Mouse (Mus musculus) forebrain, embryonic 12.5 days (tissue): Measurements from ENCODE around the gene Casp9. TPM values are rescaled to one million over a fixed set of nuclear protein-coding genes. Genes with fewer than 3 reads are reported as not detected.

Experiments used
- ATAC-seq: fragments of 200-750 bp; cut with Nextera tagmentation; 2 replicates; pipeline ENCODE4 v1.8.0; 2017; ENCODE audit warnings: moderate TSS enrichment; ENCODE audit not compliant: low FRiP score
- H3K27ac ChIP-seq: fragments of 300-500 bp; sonication (generic); 2 replicates; pipeline ENCODE4 v1.5.1; 2016; ENCODE audit warnings: mild to moderate bottlenecking
- H3K27me3 ChIP-seq: fragments of 300-500 bp; sonication (generic); 2 replicates; pipeline ENCODE4 v1.6.1; 2016; ENCODE audit warnings: mild to moderate bottlenecking
- H3K36me3 ChIP-seq: fragments of 300-500 bp; sonication (generic); replicated peaks from 2 replicates; pipeline ENCODE4 v1.6.1; 2016; ENCODE audit warnings: mild to moderate bottlenecking
- H3K4me1 ChIP-seq: fragments of 300-500 bp; sonication (generic); 2 replicates; pipeline ENCODE4 v1.6.1; 2016
- H3K4me2 ChIP-seq: fragments of 300-500 bp; sonication (generic); 2 replicates; pipeline ENCODE4 v1.6.1; 2016; ENCODE audit warnings: mild to moderate bottlenecking, moderate library complexity
- H3K4me3 ChIP-seq: fragments of 300-500 bp; sonication (generic); replicated peaks from 2 replicates; pipeline ENCODE4 v1.5.1; 2016; ENCODE audit warnings: mild to moderate bottlenecking
- H3K9ac ChIP-seq: fragments of 300-500 bp; sonication (generic); 2 replicates; pipeline ENCODE4 v1.6.1; 2016; ENCODE audit warnings: mild to moderate bottlenecking
- H3K9me3 ChIP-seq: fragments of 300-500 bp; sonication (generic); 2 replicates; pipeline ENCODE4 v1.6.1; 2016
- WGBS: fragments of 180-500 bp; shearing (Covaris S2); methylation state at CpG from one replicate; pipeline ENCODE4 v1.1.7; 2016; 5-methylcytosine and 5-hydroxymethylcytosine counted together
- polyA plus RNA-seq: library from polyadenylated mRNA; unstranded; fragments of >200 nt; fragmentation: Nextera tagmentation; extraction: Ambion mirVana; gene quantifications from 2 replicates; pipeline ENCODE4 v1.2.1, GENCODE M21; 2016

Casp9 gene
- polyA plus RNA-seq, 1 experiment from 2014 or later: 20.4 TPM

DNA sequence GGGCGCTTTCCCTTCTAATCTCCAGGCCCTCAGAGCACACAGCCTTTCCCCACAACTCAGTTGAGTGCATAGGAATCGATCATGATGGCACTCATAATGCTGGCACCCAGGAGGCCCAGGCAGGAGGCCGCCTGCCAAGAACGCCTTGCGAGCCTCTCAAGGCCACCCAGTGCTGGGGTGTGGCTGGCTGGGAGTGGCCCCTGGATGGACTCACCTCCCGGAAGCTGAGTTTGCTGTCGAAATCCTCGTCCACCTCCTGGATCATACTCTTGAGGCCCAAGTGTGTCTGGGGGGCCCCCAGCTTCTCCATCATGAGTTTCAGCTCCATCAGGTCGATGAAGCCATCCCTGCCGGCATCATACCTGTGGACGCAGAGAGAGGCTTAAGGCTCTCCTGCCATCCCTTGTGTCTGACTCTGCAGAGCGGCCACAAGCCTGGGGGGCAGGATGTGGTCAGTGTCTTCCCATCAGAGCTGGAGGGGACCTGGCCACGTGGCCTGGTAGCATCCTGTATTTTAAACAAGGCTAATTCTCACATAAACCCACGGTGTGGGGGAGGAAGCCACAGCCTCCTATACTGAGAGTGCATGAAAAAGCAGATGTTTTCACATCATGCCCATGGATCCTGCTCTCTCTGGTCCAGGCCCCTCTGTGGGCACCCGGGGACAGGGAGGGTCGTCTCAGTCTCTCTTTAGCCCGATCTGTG, 68.3 kb downstream of the Casp9 start:
- H3K27ac ChIP-seq: no peak overlapping the region
- no peak for ATAC-seq
- peaks cover 43% of the 10 kb centered on the region for H3K36me3 ChIP-seq
- no peak overlapping the region for H3K4me3 ChIP-seq
- peaks cover 8% of the 10 kb centered on the region for H3K4me1 ChIP-seq
- H3K9me3 ChIP-seq: no peaks in the 10 kb centered on the region
- H3K9ac ChIP-seq: no peak overlapping the region
- H3K27me3 ChIP-seq: no peaks in the 10 kb centered on the region
- H3K4me2 ChIP-seq: no peak overlapping the region
- 90% methylated on average over 17 of the region's 17 CpGs for WGBS

DNA sequence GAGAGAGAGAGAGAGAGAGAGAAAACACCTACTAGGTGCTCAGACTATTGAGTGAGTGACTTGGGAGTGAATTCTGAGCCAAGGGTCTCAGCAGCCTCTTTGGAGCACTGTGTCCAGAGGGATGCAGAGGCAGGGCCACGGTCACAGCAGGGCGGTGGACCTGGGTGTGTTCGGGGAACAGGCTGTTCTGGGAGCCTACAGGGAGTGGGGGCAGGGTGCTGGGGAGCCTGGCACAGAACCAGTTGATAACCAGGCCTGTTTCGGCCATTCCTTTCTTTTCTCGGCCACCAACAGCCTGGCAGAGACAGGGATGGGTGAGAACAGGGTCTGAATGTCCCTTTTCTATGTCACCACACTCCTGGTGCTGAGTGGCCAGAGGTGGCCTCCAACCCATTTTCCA, 69.5 kb downstream of the Casp9 start:
- H3K27ac ChIP-seq: no peak overlapping the region
- H3K27me3 ChIP-seq: no peaks in the 10 kb centered on the region
- peaks cover 43% of the 10 kb centered on the region for H3K36me3 ChIP-seq
- no peaks in the 10 kb centered on the region for H3K9me3 ChIP-seq
- H3K9ac ChIP-seq: no peak overlapping the region
- H3K4me3 ChIP-seq: no peak overlapping the region
- H3K4me2 ChIP-seq: no peak overlapping the region
- peaks cover 17% of the 10 kb centered on the region for H3K4me1 ChIP-seq
- no peak for ATAC-seq
- 88% methylated on average over 5 of the region's 5 CpGs for WGBS

DNA sequence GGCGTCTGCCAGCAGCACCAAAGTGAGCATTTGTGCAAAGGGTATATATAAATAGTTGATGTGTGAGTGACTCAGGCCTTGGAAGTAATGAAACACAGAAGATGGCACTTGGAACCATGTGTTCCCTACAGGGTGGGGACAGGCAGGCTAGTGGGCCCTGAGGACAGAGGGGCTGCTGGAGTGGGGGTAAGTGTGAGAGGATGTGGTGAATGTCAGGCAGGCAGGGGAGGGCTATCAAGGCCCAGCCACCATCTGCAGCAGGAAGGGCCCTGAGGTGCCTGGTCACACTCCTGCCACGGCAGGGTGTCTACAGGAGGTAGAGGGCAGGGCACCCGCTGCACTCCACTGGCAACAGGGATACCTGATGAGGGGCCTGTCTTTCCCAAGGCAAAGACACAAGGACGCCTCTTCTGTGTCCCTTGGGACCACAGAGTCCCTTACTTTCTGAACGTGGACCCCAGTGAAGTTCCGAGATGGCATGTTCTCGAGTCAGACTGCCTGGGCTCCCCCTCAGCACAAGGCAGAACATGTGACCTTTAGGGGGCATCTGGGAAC, 70.4 kb downstream of the Casp9 start:
- Histone ChIP-seq H3K27me3 (no peaks in the 10 kb centered on the region), H3K4me3 (no peak overlapping the region), H3K4me1 (peaks cover 23% of the 10 kb centered on the region), H3K27ac (no peak overlapping the region), H3K36me3 (peaks cover 39% of the 10 kb centered on the region), H3K9ac (no peak overlapping the region), H3K9me3 (no peaks in the 10 kb centered on the region), H3K4me2 (no peak overlapping the region)
- ATAC-seq: no peak
- 89% methylated on average over 7 of the region's 7 CpGs for WGBS

DNA sequence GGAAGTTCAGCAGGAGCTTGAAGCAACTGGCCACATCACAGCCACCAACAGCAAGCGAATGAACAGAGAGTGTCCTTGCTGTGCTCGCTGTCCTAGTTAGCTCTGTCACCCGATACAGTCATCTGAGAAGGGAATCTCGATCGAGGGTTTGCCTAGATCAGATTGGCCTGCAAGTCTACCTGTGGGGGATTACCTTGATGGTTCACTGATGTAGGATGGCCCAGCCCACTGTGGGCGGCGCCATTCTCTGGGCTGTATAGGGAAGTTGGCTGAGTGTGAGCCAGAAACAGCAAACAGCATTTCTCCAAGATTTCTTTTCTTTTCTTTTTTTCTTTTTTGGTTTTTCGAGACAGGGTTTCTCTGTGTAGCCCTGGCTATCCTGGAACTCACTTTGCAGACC, 71.1 kb downstream of the Casp9 start:
- 95% methylated on average over 8 of the region's 8 CpGs for WGBS
- no peaks in the 10 kb centered on the region for H3K9me3 ChIP-seq
- no peak for ATAC-seq

DNA sequence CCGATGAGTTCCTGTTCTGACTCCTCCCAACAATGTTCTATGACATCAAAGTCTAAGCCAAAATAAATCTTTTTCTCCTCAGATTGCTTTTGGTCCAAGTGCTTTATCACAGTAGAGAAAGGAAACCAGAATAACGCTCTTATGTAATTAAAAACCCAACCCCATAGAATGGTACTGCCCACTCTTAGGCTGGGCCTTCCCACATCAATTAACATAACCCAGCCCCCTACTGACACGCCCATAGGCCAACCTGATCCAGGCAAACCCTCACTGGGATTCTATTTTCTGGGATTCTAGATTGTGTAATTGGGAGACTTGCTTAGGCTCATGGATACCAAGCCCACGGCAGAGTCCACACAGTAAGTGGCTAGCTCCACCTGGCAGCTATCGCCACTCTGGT, 71.6 kb downstream of the Casp9 start:
- 89% methylated on average over 5 of the region's 5 CpGs for WGBS
- no peak overlapping the region for H3K27ac ChIP-seq
- ATAC-seq: no peak

More for the DNA sequence above, 71.1 kb downstream of the Casp9 start:
- H3K27me3 ChIP-seq: no peaks in the 10 kb centered on the region
- H3K4me2 ChIP-seq: no peak overlapping the region
- H3K4me1 ChIP-seq: peaks cover 23% of the 10 kb centered on the region
- H3K36me3 ChIP-seq: peaks cover 32% of the 10 kb centered on the region
- no peak overlapping the region for H3K9ac ChIP-seq
- no peak overlapping the region for H3K4me3 ChIP-seq
- H3K27ac ChIP-seq: no peak overlapping the region

More for the DNA sequence above, 71.6 kb downstream of the Casp9 start:
- Histone ChIP-seq H3K4me1 (peaks cover 28% of the 10 kb centered on the region), H3K9ac (no peak overlapping the region), H3K36me3 (peaks cover 27% of the 10 kb centered on the region), H3K9me3 (no peaks in the 10 kb centered on the region), H3K27me3 (no peaks in the 10 kb centered on the region), H3K4me2 (no peak overlapping the region), H3K4me3 (no peak overlapping the region)

Other genes with a start within 250 kb of the Casp9 start
- 17.3 and 19.8 TPM in 2 replicates for gene Fblim1, start 187.5 kb upstream of the Casp9 start, polyA plus RNA-seq
- 0.09 and 0.33 TPM in 2 replicates for gene Tmem82, start 175.0 kb upstream of the Casp9 start, polyA plus RNA-seq
- not detected in 2 replicates for gene Slc25a34, start 169.8 kb upstream of the Casp9 start, polyA plus RNA-seq
- gene Plekhm2, start 128.7 kb upstream of the Casp9 start, polyA plus RNA-seq: 5.2 and 6.6 TPM in 2 replicates
- 0.31 and 1.0 TPM in 2 replicates for gene Rsc1a1, start 108.0 kb upstream of the Casp9 start, polyA plus RNA-seq
- gene Ddi2, start 70.2 kb upstream of the Casp9 start, polyA plus RNA-seq: 22.8 and 25.3 TPM in 2 replicates
- not detected in 2 replicates for gene Agmat, start 46.9 kb upstream of the Casp9 start, polyA plus RNA-seq
- gene Dnajc16, start 2.7 kb upstream of the Casp9 start, polyA plus RNA-seq: 6.5 and 6.7 TPM in 2 replicates
- gene Cela2a, start 32.5 kb downstream of the Casp9 start, polyA plus RNA-seq: not detected in 2 replicates
- not detected in 2 replicates for gene Ctrc, start 52.7 kb downstream of the Casp9 start, polyA plus RNA-seq
- gene Efhd2, start 81.3 kb downstream of the Casp9 start, polyA plus RNA-seq: 75.3 and 90.6 TPM in 2 replicates
- gene Fhad1, start 221.5 kb downstream of the Casp9 start, polyA plus RNA-seq: 1.1 and 1.6 TPM in 2 replicates